Mouse (Mus musculus): ENCODE data around the gene Sema3b. TPM values are rescaled to one million over a fixed set of nuclear protein-coding genes. Genes with fewer than 3 reads are reported as not detected.
A peak's percentile ranks its signal among the peaks of the same experiment; 100 is the strongest.
"Not testable (repeated sequence)": the region's sequence is repeated elsewhere in the genome, so short reads cannot be mapped to it uniquely, and the experiment has no call there.

The Sema3b gene
- polyA plus RNA-seq, 1 experiment from 2014 or later = 2.6 TPM

- H3K4me1 ChIP-seq = peaks cover 49% of the 10 kb centered on the region
- 1% methylated on average over 32 of the region's 32 CpGs for WGBS
- no peaks in the 10 kb centered on the region for H3K9me3 ChIP-seq
- H3K36me3 ChIP-seq (replicated peaks) = peaks cover 10% of the 10 kb centered on the region
- H3K9ac ChIP-seq = peak within 1 kb of the TSS; percentile 77
- no peaks in the 10 kb centered on the region for H3K27me3 ChIP-seq
- peak within 1 kb of the TSS; percentile 88 for H3K27ac ChIP-seq
- peak within 1 kb of the TSS; percentile 61 for H3K4me3 ChIP-seq (replicated peaks)
- H3K4me2 ChIP-seq = peak within 1 kb of the TSS; percentile 92
- peak; percentile 78 for ATAC-seq (ENCODE audit: low FRiP score)
Observed at GRCm38 (mm10) chr9:107580501-107581317, 28.3 kb downstream of the Sema3b start, which contains the start of gene Hyal3. Hyal3 (plus strand) TSS chr9:107580818.

GRCm38 (mm10) chr9:107579023-107579900, 29.8 kb downstream of the Sema3b start:
- no peak for ATAC-seq (ENCODE audit: low FRiP score)
- Histone ChIP-seq H3K4me1 (peaks cover 49% of the 10 kb centered on the region), H3K9me3 (no peaks in the 10 kb centered on the region), H3K36me3 (replicated peaks) (peaks cover 20% of the 10 kb centered on the region), H3K4me2 (no peak overlapping the region), H3K27ac (no peak overlapping the region), H3K9ac (peak overlapping the region; percentile 2; the same call in 1 of the 2 replicates), H3K4me3 (replicated peaks) (no peak overlapping the region), H3K27me3 (no peaks in the 10 kb centered on the region)
- 92% methylated on average over 14 of the region's 14 CpGs for WGBS

- WGBS = 80% methylated on average over 3 of the region's 3 CpGs
- H3K27me3 ChIP-seq = no peaks in the 10 kb centered on the region
- ATAC-seq (ENCODE audit: low FRiP score) = no peak
- peak within 1 kb of the TSS; percentile 2; the same call in 1 of the 2 replicates for H3K9ac ChIP-seq
- no peak within 1 kb of the TSS for H3K4me3 ChIP-seq (replicated peaks)
- no peak within 1 kb of the TSS for H3K27ac ChIP-seq
- H3K36me3 ChIP-seq (replicated peaks) = peaks cover 22% of the 10 kb centered on the region
- H3K4me1 ChIP-seq = peaks cover 49% of the 10 kb centered on the region
- no peaks in the 10 kb centered on the region for H3K9me3 ChIP-seq
- no peak within 1 kb of the TSS for H3K4me2 ChIP-seq
Observed at GRCm38 (mm10) chr9:107578587-107578986, 30.4 kb downstream of the Sema3b start, which contains the start of gene Naa80. Naa80 (plus strand) TSS chr9:107578887.

DNA sequence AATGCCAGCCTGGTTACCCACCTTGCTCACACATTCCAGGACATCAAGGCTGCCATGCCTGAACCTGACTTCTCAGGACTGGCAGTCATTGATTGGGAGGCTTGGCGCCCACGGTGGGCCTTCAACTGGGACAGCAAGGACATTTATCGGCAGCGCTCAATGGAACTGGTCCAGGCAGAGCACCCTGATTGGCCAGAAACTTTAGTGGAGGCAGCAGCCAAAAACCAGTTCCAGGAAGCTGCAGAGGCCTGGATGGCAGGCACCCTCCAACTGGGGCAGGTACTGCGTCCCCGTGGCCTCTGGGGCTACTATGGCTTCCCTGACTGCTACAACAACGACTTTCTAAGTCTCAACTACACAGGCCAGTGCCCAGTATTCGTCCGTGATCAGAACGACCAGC, 31.2 kb downstream of the Sema3b start:
- H3K27me3 ChIP-seq = no peaks in the 10 kb centered on the region
- peaks cover 22% of the 10 kb centered on the region for H3K36me3 ChIP-seq (replicated peaks)
- H3K4me1 ChIP-seq = peaks cover 49% of the 10 kb centered on the region
- no peak overlapping the region for H3K9ac ChIP-seq
- H3K9me3 ChIP-seq = no peaks in the 10 kb centered on the region
- ATAC-seq (ENCODE audit: low FRiP score) = no peak
- no peak overlapping the region for H3K4me3 ChIP-seq (replicated peaks)
- H3K4me2 ChIP-seq = no peak overlapping the region
- no peak overlapping the region for H3K27ac ChIP-seq
- WGBS = 92% methylated on average over 10 of the region's 10 CpGs

- Histone ChIP-seq H3K36me3 (replicated peaks) (peaks cover 36% of the 10 kb centered on the region), H3K9me3 (no peaks in the 10 kb centered on the region), H3K4me2 (peak within 1 kb of the TSS; percentile 46), H3K4me1 (peaks cover 48% of the 10 kb centered on the region), H3K27ac (peak within 1 kb of the TSS; percentile 57), H3K9ac (peak within 1 kb of the TSS; percentile 41; the same call in 1 of the 2 replicates), H3K27me3 (no peaks in the 10 kb centered on the region), H3K4me3 (replicated peaks) (peak within 1 kb of the TSS; percentile 28)
- peak; percentile 77 for ATAC-seq (ENCODE audit: low FRiP score)
- 28% methylated on average over 16 of the region's 16 CpGs for whole genome bisulfite sequencing
Observed at GRCm38 (mm10) chr9:107576357-107577107, 32.5 kb downstream of the Sema3b start, which contains the start of gene Hyal1. Hyal1 (plus strand) TSS chr9:107576927.

DNA sequence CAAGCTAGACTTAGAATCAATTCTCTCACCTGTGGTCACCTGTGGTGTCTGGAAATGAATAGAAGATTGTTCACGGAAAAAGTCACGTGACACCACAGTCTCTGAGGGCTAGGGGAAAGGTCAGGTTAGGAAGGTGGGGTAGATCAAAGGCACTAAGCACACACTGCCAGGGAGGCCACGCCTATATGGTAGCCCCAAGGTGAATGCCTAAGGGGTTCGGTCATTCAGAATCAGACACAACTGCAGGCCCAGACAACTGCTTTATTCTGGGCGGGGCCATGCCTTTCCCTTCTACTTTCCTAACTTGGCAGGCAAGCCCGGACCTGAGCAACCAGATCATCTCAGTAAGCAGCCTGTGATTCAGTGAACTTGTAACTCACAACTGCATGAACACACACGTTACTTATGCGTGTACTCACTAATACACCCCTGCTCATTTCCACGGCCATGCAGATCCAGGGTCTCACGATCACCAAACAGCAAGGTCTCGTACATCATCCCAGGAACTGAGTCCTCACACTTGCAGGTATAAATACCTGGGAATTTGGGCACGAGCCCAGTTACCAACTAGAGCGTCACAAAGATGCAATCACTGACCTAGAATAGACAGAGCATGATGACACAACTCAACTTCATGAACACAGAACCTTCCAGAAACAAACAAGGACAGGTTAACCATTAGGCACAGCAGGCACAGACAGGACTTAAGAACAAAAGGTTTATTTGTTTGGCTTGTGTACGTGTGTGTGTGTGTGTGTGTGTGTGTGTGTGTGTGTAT, 33.3 kb downstream of the Sema3b start:
- peaks cover 50% of the 10 kb centered on the region for H3K4me1 ChIP-seq
- no peak for ATAC-seq (ENCODE audit: low FRiP score)
- H3K27ac ChIP-seq = peak overlapping the region; percentile 57; the same call in 1 of the 2 replicates
- no peak overlapping the region for H3K4me2 ChIP-seq
- no peaks in the 10 kb centered on the region for H3K9me3 ChIP-seq
- WGBS = 91% methylated on average over 14 of the region's 14 CpGs
- H3K9ac ChIP-seq = no peak overlapping the region
- peaks cover 43% of the 10 kb centered on the region for H3K36me3 ChIP-seq (replicated peaks)
- no peaks in the 10 kb centered on the region for H3K27me3 ChIP-seq
- no peak overlapping the region for H3K4me3 ChIP-seq (replicated peaks)

DNA sequence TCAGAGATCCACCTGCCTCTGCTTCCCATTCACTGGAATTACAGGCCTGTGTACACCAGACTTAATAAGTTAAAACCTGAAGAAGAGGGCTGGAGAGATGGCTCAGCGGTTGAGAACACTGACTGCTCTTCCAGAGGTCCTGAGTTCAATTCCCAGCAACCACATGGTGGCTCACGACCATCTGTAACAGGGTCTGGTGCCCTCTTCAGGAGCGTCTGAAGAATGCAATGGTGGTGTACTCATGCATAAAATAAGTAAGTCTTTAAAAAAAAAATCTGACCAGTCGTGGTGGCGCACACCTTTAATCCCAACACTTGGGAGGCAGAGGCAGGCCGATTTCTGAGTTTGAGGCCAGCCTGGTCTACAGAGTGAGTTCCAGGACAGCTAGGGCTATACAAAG, 35.3 kb downstream of the Sema3b start:
- not testable (repeated sequence) for ATAC-seq (ENCODE audit: low FRiP score); H3K4me3 ChIP-seq (replicated peaks); H3K9ac ChIP-seq; H3K9me3 ChIP-seq; H3K27ac ChIP-seq; H3K27me3 ChIP-seq; H3K4me2 ChIP-seq
- peaks cover 47% of the 10 kb centered on the region for H3K4me1 ChIP-seq
- H3K36me3 ChIP-seq (replicated peaks) = peaks cover 48% of the 10 kb centered on the region
- 82% methylated on average over 6 of the region's 6 CpGs for WGBS

- ATAC-seq (ENCODE audit: low FRiP score) = no peak
- Histone ChIP-seq H3K36me3 (replicated peaks) (peaks cover 48% of the 10 kb centered on the region), H3K9ac (no peak overlapping the region), H3K27me3 (no peaks in the 10 kb centered on the region), H3K27ac (no peak overlapping the region), H3K4me2 (no peak overlapping the region), H3K4me3 (replicated peaks) (no peak overlapping the region), H3K9me3 (no peaks in the 10 kb centered on the region), H3K4me1 (peaks cover 54% of the 10 kb centered on the region)
- WGBS = 90% methylated on average over 2 of the region's 2 CpGs
Observed at GRCm38 (mm10) chr9:107572327-107572662, 36.7 kb downstream of the Sema3b start.

DNA sequence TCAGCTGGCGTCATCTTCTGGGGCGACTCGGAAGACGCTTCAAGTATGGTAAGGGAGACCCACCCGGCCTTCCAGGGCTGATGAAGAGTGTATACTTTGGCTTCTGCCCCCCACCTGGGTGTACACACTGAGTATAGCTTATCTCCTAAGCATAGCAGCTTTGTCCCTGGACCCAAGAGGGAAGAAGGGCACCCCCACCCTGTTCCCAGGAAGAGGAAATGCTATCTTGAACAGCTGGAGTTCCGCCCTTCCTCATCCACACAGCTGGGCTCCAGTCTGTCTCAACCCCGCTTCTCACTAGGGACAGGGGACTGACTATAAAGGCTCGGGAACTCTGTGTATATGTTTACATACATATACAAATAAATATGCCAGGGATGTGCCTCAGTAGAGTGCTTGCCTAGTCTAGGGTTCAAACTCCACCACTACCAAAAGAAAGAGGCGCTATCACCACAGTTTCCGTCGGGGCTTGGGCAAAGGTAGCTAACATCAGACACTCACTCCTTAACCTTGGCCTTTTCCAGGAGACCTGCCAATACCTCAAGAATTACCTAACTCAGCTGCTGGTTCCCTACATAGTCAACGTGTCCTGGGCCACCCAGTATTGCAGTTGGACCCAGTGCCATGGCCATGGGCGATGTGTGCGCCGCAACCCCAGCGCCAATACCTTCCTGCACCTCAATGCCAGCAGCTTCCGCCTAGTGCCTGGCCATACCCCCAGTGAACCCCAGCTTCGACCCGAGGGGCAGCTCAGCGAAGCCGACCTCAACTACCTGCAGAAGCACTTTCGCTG, 37.3 kb downstream of the Sema3b start:
- Histone ChIP-seq H3K4me2 (peak overlapping the region; percentile 88), H3K9ac (no peak overlapping the region), H3K27me3 (no peaks in the 10 kb centered on the region), H3K4me1 (peaks cover 54% of the 10 kb centered on the region), H3K36me3 (replicated peaks) (peaks cover 48% of the 10 kb centered on the region), H3K27ac (no peak overlapping the region), H3K4me3 (replicated peaks) (no peak overlapping the region), H3K9me3 (no peaks in the 10 kb centered on the region)
- 96% methylated on average over 22 of the region's 22 CpGs for WGBS
- ATAC-seq (ENCODE audit: low FRiP score) = no peak

GRCm38 (mm10) chr9:107570845-107571244, 38.2 kb downstream of the Sema3b start:
- ATAC-seq (ENCODE audit: low FRiP score) = no peak
- 93% methylated on average over 21 of the region's 21 CpGs for whole genome bisulfite sequencing
- Histone ChIP-seq H3K27me3 (no peaks in the 10 kb centered on the region), H3K4me3 (replicated peaks) (peak overlapping the region; percentile 82), H3K9ac (peak overlapping the region; percentile 84; the same call in 1 of the 2 replicates), H3K36me3 (replicated peaks) (peaks cover 55% of the 10 kb centered on the region), H3K27ac (no peak overlapping the region), H3K4me2 (peak overlapping the region; percentile 88), H3K9me3 (no peaks in the 10 kb centered on the region), H3K4me1 (peaks cover 48% of the 10 kb centered on the region)
